In the genomic region with DNA sequence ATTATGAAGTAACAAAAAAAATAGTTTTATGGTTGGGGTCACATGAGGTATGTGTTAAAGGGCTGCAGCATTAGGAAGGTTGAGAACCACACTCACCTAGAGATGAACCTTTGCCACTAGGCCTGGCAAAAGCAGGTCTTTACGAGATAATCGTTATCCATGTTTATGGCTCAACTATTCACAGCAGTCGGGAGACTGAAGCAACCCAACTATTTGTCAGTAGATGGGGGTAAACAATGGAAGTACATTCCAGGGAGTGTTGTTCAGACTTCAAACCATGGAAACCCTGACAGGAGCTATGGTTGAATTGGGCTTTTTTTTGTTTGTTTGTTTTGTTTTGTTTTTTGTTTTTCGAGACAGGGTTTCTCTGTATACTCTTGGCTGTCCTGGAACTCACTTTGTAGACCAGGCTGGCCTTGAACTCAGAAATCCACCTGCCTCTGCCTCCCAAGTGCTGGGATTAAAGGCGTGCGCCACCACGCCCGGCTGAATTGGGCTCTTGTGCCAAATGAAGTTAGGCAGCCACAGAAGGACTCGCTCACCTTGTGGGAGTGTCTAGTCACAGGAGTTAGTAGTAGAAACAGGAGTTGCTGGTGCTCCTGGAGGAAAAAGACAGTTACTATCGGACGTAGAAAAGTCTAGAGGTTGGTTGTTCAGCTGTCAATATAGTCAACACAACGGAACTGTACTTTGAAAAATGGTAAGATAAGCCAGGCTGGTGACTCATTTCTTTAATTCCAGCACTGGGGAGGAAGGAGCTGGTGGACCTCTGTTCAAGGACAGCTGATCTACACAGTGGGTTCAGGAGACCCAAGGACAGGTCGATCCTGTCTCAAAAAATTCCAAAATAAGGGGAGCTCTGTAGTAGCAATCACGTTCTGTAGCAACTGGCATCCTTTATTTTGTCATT, we compare ENCODE assay signal across 24 mouse cellular contexts. TPM values are rescaled to one million over a fixed set of nuclear protein-coding genes. Genes with fewer than 3 reads are reported as not detected.
DNase-seq lines count a peak whose midpoint lies in the region; ATAC-seq and TF ChIP-seq lines count a peak whose summit lies in the region.
"Had no signal": no experiment of that assay in that cellular context is flagged by ENCODE, and none has a peak within 500 bp of the region (broad histone marks: within the 10 kb centered on the region; RNA-seq: fewer than 3 reads in every experiment).

No protein-coding gene starts in this region.

- peak; percentile 26 for DNase-seq in kidney, adult 2 months
- no peak for DNase-seq in kidney, adult 11 months
- DNase-seq in ES-CJ7 (ENCODE audit: low read depth, low spot score) (peak; percentile 54), Patski (ENCODE audit: low read depth, low spot score) (no peak)
- DNase-seq in liver, postnatal 0 days: no peak
- no peak for DNase-seq in spleen, postnatal 4 days (ENCODE audit: low spot score in 2 of 2)
- DNase-seq in layer of hippocampus, adult 9-11 months: no peak
- DNase-seq: cerebellum, adult 8-10 months; heart, adult 2 months; thymus, postnatal 36 days had no signal

- CTCF ChIA-PET in Patski (lab: Charles Lee): interaction anchor here (0.7 to 3.2 kb wide), 5 partner anchors 11 to 87 kb away, joined by 3 to 9 read pairs (median 3); no protein-coding TSS in a partner anchor

- H3K9ac ChIP-seq in liver, postnatal 0 days (replicated peaks): no peak overlapping the region
- H3K9ac ChIP-seq: embryonic facial prominence, embryonic 12.5 days; forebrain, embryonic 13.5 days; lung, embryonic 15.5 days had no signal

- no peak overlapping the region for H3K4me3 ChIP-seq in kidney, adult 2 months (ENCODE audit: insufficient read depth, low read depth, low read length)
- no peak overlapping the region for H3K4me3 ChIP-seq in liver, postnatal 0 days (ENCODE audit: low read depth, low read length)
- H3K4me3 ChIP-seq: embryonic facial prominence, embryonic 12.5 days; erythroblast, embryonic 14.5 days; forebrain, embryonic 13.5 days; heart, adult 2 months; lung, embryonic 15.5 days; midbrain, embryonic 10.5 days had no signal

- no peaks in the 10 kb centered on the region for H3K36me3 ChIP-seq in kidney, adult 2 months (ENCODE audit: control insufficient read depth, insufficient read depth, low read length)
- peaks cover 37% of the 10 kb centered on the region for H3K36me3 ChIP-seq in liver, postnatal 0 days (replicated peaks; ENCODE audit: insufficient read depth, low read length)

- in situ Hi-C loops in Patski (cut with MboI; ENCODE audit: low pct_unique_long_range_greater_than_20kb): no loop called here

- no peak for TF ChIP-seq POLR2A in kidney, adult 2 months (IDR thresholded peaks at IDR 0.05; ENCODE audit: low read depth, low read length)

- TF ChIP-seq EP300 in liver, postnatal 0 days (IDR thresholded peaks at IDR 0.05; ENCODE audit: low read depth): no peak

- no peak overlapping the region for H3K27ac ChIP-seq in kidney, adult 2 months (ENCODE audit: insufficient read depth, low read depth, low read length)
- peak overlapping the region; percentile 71 for H3K27ac ChIP-seq in liver, postnatal 0 days (ENCODE audit: low read depth)
- H3K27ac ChIP-seq: embryonic facial prominence, embryonic 12.5 days; forebrain, embryonic 13.5 days; heart, adult 2 months; lung, embryonic 15.5 days; macrophage; midbrain, embryonic 10.5 days had no signal

- H3K27me3 ChIP-seq in kidney, adult 2 months (replicated peaks; ENCODE audit: control insufficient read depth, insufficient read depth, low read length): no peaks in the 10 kb centered on the region
- no peaks in the 10 kb centered on the region for H3K27me3 ChIP-seq in Patski
- H3K27me3 ChIP-seq in liver, postnatal 0 days (ENCODE audit: insufficient read depth, low read length): no peaks in the 10 kb centered on the region
- H3K27me3 ChIP-seq: embryonic facial prominence, embryonic 12.5 days; forebrain, embryonic 13.5 days; lung, embryonic 15.5 days had no signal

- 70% methylated on average over 14 of the region's 14 CpGs for WGBS in kidney, adult 2 months
- 68% methylated on average over 14 of the region's 14 CpGs for WGBS in liver, postnatal 0 days (ENCODE audit: insufficient replicate concordance)

- peaks cover 15% of the 10 kb centered on the region for H3K4me1 ChIP-seq in kidney, adult 2 months (ENCODE audit: control insufficient read depth, insufficient read depth, low read length)
- peaks cover 22% of the 10 kb centered on the region for H3K4me1 ChIP-seq in liver, postnatal 0 days (ENCODE audit: insufficient read depth)

- no peak for ATAC-seq in Patski
- ATAC-seq in liver, postnatal 0 days: peak; percentile 6; the same call in 1 of the 2 replicates
- ATAC-seq: activated CD4-positive, CD25-positive, alpha-beta regulatory T cell, adult 4 months; forebrain, embryonic 13.5 days had no signal

- POLR2A ChIA-PET in Patski (lab: Charles Lee): no interaction called here

- no peaks in the 10 kb centered on the region for H3K9me3 ChIP-seq in liver, postnatal 0 days (ENCODE audit: low read length)
- H3K9me3 ChIP-seq: embryonic facial prominence, embryonic 12.5 days; forebrain, embryonic 13.5 days; lung, embryonic 15.5 days; midbrain, embryonic 10.5 days had no signal

- no peak for TF ChIP-seq CTCF in kidney, adult 2 months (conservative IDR thresholded peaks at IDR 0.05; ENCODE audit: insufficient read depth, insufficient read length, low read depth, low read length)
- TF ChIP-seq CTCF in Patski (IDR thresholded peaks at IDR 0.05): peak; percentile 5
- TF ChIP-seq CTCF in liver, postnatal 0 days (IDR thresholded peaks at IDR 0.05; ENCODE audit: low read depth): no peak

- H3K4me2 ChIP-seq in liver, postnatal 0 days (ENCODE audit: low read depth, low read length): no peak overlapping the region
- H3K4me2 ChIP-seq: embryonic facial prominence, embryonic 12.5 days; forebrain, embryonic 13.5 days; lung, embryonic 15.5 days had no signal

RNA-seq across cellular contexts. Expression of a gene that starts 4.3 kb away (rescaled TPM):
- polyA plus RNA-seq in kidney, adult 2 months (2012; rRNA removed): 38.6 and 43.7 TPM in 2 replicates
- polyA plus RNA-seq in Patski (2021): 61.2 TPM
- polyA plus RNA-seq in liver, postnatal 0 days (2015; fragmentation: Nextera tagmentation; extraction: Ambion mirVana): 23.5 and 24.4 TPM in 2 replicates

RNA-seq across cellular contexts. Expression of a gene that starts 48.8 kb away (rescaled TPM):
- polyA plus RNA-seq in kidney, adult 2 months (2012; rRNA removed): 0.14 TPM in 1 of 2 replicates, not detected in the other
- polyA plus RNA-seq in Patski (2021): not detected
- not detected in 2 replicates for polyA plus RNA-seq in liver, postnatal 0 days (2015; fragmentation: Nextera tagmentation; extraction: Ambion mirVana)
- polyA plus RNA-seq: activated CD4-positive, CD25-positive, alpha-beta regulatory T cell, adult 4 months; embryonic facial prominence, embryonic 12.5 days; erythroblast, embryonic 14.5 days; forebrain, embryonic 13.5 days; frontal cortex, adult 2 months; heart, adult 2 months; heart, embryonic 14.5 days; hindbrain, embryonic 11.5 days; kidney, embryonic 16.5 days; large intestine, adult 2 months; limb, embryonic 14.5 days; lung, embryonic 15.5 days; macrophage; midbrain, embryonic 10.5 days; neural tube, embryonic 11.5 days had no signal

Comparison
In these comparisons a context has a peak if more than half of its experiments do, and no peak if none do; other contexts are left out.
1. DNase-seq: peak in kidney, adult 2 months (single experiment) and ES-CJ7 (single experiment); none in kidney, adult 11 months (single experiment), Patski (single experiment), liver, postnatal 0 days (single experiment), spleen, postnatal 4 days (0 of 2) and layer of hippocampus, adult 9-11 months (single experiment).